Mouse (Mus musculus): ENCODE measurements around the gene Rac2. TPM values are rescaled to one million over a fixed set of nuclear protein-coding genes. Genes with fewer than 3 reads are reported as not detected.

Gene Rac2
- total RNA-seq, 2 experiments from 2014 or later, result 2.0 to 2.7 TPM

DNA sequence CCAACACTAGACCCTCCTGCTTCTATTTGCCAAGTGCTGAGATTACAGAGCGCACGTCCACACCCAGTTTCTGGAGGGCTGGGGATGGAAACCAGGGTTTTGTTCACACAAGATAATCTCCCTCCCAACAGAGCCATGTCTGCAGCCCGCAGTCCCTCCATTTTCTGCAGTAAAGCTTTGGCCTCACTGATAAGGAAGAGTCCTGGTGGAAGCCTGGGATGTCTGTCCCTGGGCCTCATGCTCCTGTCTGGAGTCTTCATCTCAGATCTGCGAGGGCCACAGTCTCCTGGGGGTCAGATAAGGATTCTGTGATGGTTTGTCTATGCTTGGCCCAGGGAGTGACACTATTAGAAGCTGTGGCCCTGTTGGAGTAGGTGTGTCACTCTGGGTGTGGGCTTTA is 15.5 kb upstream of the Rac2 start:
- no peak for DNase-seq

- peak; percentile 84 to 85 for DNase-seq
Measured at GRCm38 (mm10) chr15:78587050-78587994, 14.7 kb upstream of the Rac2 start.

GRCm38 (mm10) chr15:78585404-78585803 is 12.8 kb upstream of the Rac2 start:
- no peak for DNase-seq

DNA sequence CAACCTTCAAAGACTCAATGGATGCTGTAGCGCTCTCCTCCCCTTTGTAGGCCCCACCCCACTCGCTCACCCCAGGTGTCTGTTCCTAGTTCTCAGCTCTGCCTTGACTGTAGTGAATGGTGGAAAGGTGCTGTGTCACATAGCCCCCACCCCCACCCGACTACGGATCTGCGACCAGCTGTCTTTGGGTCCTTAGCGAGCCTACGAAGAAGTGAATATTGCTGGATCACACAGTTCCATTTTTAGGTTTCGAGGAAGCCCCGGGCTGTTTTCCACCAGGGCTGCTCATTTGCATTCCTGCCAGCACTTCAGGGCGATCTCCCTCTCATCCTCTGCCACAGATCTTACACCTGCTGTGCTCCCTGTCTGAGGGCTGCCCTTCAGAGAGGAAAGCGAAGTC is 10.8 kb upstream of the Rac2 start:
- DNase-seq, result no peak

- DNase-seq, result no peak
Measured at GRCm38 (mm10) chr15:78576284-78576810, 3.8 kb upstream of the Rac2 start.

DNA sequence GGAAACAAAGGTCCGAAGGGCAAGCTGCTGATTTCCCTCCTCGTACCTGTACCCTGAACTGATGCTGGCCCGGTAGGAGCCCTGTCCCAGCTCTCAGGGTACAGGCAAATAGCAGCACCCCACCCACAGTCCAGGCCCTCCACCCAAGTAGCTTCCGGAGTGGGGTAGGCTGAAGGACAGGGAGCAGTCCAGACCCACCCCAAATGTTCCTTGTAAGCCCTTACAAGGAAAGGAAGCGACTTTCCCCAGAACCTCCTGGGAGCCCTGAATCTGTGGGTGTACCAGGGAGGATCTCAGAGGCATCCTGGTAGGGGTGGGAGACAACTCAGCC is 348 bp downstream of the Rac2 start:
- DNase-seq, result no peak

DNA sequence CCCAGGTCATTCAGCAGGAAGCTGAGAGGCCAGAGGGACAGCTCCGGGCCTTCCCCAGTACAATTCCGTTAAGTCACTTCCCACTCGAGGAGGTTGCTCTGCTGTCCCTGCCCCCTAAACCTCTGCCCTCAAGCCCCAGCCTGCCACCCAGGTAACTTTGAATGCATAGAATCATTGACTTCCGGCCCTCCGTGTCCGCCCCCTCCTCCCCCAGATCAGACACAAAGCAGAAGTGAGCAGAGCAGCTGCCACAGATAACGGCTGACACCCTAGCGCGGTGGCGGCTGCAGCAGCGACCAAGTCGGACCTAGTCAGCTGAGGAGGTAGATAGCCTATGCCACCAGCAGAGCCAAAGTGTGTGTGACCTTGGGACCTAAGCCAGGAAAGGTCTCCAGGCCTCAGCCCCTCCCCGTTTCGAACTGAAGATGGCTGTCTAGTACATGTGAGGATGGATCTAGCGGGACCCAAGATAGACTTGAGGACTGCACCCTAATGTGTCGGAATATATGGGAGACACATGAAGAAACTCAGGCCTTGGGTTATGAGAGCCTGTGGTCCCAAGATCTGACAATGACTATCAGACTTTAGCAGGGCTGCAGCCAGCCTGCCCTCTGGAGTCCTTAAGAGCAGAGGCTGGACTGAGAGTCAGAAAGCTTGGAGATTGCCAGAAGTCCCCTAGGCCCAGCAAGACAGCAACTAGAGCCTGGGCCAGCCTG is 871 bp downstream of the Rac2 start:
- no peak for DNase-seq

- no peak for DNase-seq
Measured at GRCm38 (mm10) chr15:78570170-78570569, 2.4 kb downstream of the Rac2 start.

DNA sequence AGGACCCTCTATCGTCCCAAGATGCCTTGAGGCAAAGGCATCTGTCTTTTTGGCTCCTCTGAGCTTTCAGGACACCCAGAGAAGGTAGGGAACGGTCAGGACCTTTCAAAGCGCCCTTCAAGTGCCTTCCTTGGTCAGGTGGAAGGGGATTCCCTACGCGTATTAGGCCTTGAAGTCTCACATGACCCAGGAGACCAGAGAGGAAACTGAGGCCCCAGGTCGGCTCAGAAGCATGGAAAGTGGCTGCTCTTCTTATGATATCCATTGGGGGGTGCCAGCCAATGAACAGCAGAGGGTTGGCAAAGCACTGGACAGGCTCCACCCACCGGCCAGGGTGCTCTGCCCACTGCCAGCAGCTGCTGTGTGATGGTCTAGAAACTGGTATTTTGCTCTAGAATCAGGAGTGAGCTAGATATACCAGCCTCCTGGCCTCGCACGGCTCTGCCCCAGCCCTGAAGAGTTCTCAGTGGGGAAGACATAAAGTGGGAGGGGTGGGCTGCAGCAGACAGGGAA is 4.9 kb downstream of the Rac2 start:
- DNase-seq, result no peak

DNA sequence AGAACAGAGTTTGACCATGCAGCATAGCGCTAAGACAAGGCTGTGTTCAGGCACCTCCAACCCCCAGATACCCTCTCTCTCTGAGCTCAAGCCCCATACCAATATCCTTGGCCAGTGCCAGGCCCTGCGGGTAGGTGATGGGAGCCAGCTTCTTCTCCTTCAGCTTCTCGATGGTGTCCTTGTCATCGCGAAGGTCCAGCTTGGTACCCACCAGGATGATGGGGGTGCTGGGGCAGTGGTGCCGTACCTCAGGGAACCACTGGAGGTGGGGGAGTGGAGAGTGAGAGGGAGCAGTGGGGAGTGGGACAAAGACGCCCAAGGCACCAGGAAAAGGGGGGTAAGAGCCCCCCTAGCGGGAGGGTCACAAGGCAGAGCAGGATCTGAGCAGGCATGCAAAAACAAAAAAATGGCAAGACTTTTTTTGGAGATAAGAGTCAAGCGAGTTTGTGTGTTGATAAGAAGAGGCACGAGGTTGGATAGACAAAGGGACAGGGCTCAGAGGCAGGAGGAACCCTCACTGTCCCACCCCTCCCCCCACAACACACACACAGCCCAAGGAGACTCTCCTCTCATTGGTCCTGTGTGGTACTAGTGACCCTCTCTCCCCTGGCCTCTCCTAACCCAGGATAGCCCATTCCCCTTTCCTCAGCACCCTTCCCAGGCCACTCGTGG is 7.7 kb downstream of the Rac2 start:
- no peak for DNase-seq

DNA sequence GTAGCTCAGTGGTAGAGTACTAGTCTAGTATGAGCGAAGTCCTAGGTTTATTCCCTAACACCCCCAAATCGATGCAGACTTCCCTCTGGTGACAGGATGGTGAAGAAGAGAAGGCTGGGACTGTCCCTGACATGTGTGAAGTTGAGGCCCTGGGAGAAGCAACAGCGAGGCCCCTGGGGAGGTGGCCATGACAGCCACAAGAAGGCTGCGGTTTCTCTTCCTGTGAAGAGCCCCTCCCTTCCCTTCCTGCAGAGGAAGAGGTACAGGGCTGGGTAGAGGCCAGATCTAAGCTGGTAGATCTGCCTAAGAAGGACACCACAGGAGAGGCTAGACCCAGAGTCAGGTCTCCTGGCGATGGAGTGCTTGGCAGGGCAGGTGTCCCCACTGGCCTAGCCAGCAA is 8.6 kb downstream of the Rac2 start:
- DNase-seq, result no peak

DNA sequence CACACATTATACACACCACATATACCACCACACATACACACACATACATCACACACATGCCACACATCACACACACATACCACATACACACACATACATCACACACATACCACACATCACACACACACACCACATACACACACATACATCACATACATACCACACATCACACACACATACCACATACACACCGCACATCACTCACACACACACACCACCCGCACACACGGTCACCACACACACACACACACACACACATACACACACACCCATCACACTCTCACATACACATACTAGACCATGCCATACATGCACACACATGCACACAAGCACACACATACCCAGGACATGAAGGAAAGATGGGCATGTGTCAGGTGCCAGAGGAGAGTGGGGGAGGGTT is 9.2 kb downstream of the Rac2 start:
- DNase-seq, result no peak

- DNase-seq, result no peak
Measured at GRCm38 (mm10) chr15:78559141-78559979, 13.2 kb downstream of the Rac2 start.

- DNase-seq, result no peak
Measured at GRCm38 (mm10) chr15:78557693-78558535, 14.7 kb downstream of the Rac2 start.

DNA sequence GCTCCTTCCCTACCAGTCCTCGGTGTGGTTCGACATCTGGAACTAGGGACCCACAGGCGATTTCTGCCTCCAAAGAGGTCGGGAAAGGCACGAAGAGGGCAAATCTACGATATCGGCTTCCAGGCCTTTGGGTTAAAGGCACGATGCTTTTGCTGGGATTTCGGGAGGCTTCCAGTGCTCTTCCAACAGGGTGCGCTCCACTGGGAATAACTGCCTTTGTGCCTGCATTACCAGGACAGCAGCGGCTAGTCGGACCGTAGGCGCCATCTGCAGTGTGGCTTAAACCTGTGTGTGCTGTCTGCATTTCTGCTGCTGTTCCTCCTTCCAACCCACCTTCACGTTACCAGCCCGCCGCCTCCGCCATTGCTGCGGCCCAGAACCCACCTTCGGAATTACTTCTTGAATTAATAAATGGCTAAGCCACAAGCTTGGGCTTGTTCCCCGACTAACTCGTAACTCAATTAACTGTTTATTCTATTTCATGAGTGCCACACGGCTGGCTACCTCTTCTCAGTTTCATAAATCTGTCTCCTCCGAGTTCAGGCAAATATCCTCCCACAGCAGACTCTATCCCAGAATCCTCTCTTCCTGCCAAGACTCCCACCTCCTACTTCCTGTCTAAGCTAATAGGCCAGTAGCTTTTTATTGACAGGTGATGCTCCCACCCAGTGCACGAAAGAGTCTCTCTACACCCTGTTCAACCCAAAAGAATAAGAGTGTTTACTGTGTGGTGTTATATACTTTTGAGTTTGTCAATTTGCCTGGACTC is 17.9 kb downstream of the Rac2 start:
- DNase-seq, result no peak

GRCm38 (mm10) chr15:78549189-78549734 is 23.3 kb downstream of the Rac2 start:
- no peak for DNase-seq

GRCm38 (mm10) chr15:78548711-78549110 is 23.9 kb downstream of the Rac2 start:
- DNase-seq, result no peak

GRCm38 (mm10) chr15:78548336-78548665 is 24.3 kb downstream of the Rac2 start:
- DNase-seq, result no peak

DNA sequence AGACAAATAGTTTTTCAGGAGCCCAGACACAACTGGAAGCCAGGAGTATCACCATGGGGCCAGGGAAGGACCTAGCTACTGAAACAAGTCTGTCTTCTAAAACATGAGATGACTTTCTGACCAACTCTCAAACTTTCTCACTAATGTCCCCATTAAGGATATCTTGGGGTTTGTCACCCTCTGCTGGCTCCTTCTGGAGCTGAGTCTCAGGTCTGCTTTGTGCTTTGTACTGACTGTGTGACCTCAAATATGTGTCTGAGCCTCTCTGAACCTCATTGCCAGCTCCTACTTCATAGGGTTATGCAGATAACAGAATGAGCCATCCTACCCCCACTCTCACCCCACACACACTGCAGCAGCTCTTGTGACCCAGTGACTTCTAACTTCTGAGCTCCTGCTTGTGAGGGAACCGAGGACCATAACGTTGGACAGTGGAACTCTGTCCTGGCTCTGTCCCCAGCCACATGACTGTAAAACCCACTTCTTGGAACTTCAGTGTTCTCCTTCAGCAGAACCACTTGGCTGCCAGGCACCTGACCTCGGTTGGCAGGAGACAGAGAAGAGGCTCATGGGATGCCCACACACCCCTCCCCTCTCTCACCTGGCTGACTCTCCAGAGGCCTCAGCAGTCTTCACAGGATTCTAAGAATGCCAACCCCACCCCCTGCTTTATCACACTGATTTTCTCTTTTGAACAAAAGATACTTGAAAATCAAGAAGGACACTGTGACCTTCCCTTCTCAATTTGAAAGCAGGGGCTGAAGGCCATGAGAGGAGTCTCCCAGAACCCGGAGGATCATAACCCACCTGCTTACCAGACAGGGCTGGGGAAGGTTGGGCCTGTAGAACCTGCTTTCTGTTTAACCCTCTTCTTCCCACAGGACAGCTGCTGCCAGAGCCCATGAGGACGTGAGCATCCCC is 24.9 kb downstream of the Rac2 start:
- DNase-seq, result no peak
